Mouse (Mus musculus): ENCODE measurements at regions not wholly inside any gene's neighbourhood (a gene's known extent, or its start where the extent isn't known, plus 50 kb on each side); places are given as distances from the start of the nearest gene placed in this dataset.
"Not testable (repeated sequence)": the region's sequence is repeated elsewhere in the genome, so short reads cannot be mapped to it uniquely, and the experiment has no call there.

- ATAC-seq (replicated peaks; ENCODE audit: poor library complexity), result 0 out of 2 replicates have a peak, but pooled peaks have one; percentile 50
Observed at GRCm38 (mm10) chr6:69516226-69516625, 1275.8 kb downstream of the Rpia start.

DNA sequence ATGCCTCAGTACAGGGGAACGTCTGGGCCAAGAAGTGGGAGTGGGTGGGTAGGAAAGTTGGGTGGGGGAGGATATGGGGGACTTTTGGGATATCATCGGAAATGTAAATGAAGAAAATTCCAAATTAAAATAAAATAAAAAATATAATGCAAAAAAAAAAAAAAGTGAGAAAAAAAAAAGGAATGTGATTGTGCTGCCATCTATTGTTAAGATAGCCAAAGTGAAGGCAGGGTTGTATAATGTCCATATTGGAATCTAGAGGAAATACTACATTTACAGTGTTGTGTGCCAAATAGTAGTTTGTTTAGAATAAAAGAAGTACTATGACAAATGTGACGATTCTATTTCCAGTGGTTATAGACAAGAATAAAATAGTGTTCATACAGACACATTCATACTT lies 1284.0 kb downstream of the Rpia start:
- ATAC-seq (replicated peaks; ENCODE audit: poor library complexity), result no peak

DNA sequence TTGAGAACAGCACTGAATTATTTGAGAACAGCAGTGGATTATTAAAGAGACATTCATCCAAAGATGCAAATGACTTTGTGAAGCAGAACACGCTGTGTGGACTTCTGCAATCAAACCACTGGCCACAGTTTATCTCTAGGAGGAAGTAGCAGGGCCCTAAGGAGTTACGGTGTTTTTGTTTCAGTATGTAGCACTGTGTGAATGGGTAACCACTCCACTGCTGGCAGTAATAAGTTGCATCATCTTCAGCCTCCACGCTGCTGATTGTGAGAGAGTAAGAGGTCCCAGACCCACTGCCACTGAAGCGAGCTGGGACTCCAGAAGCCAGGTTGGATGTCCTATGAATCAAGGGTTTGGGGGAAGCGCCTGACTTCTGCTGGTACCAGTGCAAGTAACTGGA lies 1292.0 kb downstream of the Rpia start:
- ATAC-seq (replicated peaks; ENCODE audit: poor library complexity), result not testable (repeated sequence)
